Mouse (Mus musculus) liver, embryonic 11.5 days (tissue): ENCODE measurements at regions not wholly inside any gene's neighbourhood (a gene's known extent, or its start where the extent isn't known, plus 50 kb on each side); places are given as distances from the start of the nearest gene placed in this dataset.

ENCODE experiments used
- ATAC-seq: fragments of 200-750 bp; cut with Nextera tagmentation; replicated peaks from 2 replicates; pipeline ENCODE4 v1.8.0; 2017; ENCODE audit warnings: moderate number of reproducible peaks, mild to moderate bottlenecking, moderate TSS enrichment, moderate library complexity; ENCODE audit not compliant: low FRiP score
- DNase-seq: peaks from one replicate; pipeline ENCODE4 v3.0.0-alpha.2; 2017; ENCODE audit warnings: low spot score
- H3K27ac ChIP-seq: fragments of 300-500 bp; sonication (generic); 2 replicates; pipeline ENCODE4 v1.5.1; 2014; ENCODE audit warnings: mild to moderate bottlenecking, low read depth, low read length, control low read depth
- H3K27me3 ChIP-seq: fragments of 300-500 bp; sonication (generic); replicated peaks from 2 replicates; pipeline ENCODE4 v1.6.1; 2014; ENCODE audit warnings: low read length, mixed read lengths; ENCODE audit not compliant: control insufficient read depth, insufficient read depth
- H3K36me3 ChIP-seq: fragments of 300-500 bp; sonication (generic); 2 replicates; pipeline ENCODE4 v1.6.1; 2014; ENCODE audit warnings: mild to moderate bottlenecking, low read length, moderate library complexity, mixed read lengths; ENCODE audit not compliant: control insufficient read depth, insufficient read depth
- H3K4me1 ChIP-seq: fragments of 300-500 bp; sonication (generic); replicated peaks from 2 replicates; pipeline ENCODE4 v1.6.1; 2014; ENCODE audit warnings: low read length, mixed read lengths; ENCODE audit not compliant: control insufficient read depth, insufficient read depth
- H3K4me2 ChIP-seq: fragments of 300-500 bp; sonication (generic); 2 replicates; pipeline ENCODE4 v1.6.1; 2014; ENCODE audit warnings: mild to moderate bottlenecking, control low read depth, moderate library complexity
- H3K4me3 ChIP-seq: fragments of 300-500 bp; sonication (generic); 2 replicates; pipeline ENCODE4 v1.5.1; 2014; ENCODE audit warnings: low read depth, low read length, control low read depth
- H3K9ac ChIP-seq: fragments of 300-500 bp; sonication (generic); 2 replicates; pipeline ENCODE4 v1.6.1; 2014; ENCODE audit warnings: low read depth, low read length, control low read depth
- H3K9me3 ChIP-seq: fragments of 300-500 bp; sonication (generic); 2 replicates; pipeline ENCODE4 v1.6.1; 2016; ENCODE audit warnings: low read length, inconsistent platforms, mixed read lengths; ENCODE audit not compliant: control insufficient read depth
- WGBS: fragments of 180-500 bp; shearing (Covaris S2); extraction: QIAGEN DNeasy Blood & Tissue Kit; methylation state at CpG from one replicate; pipeline ENCODE4 v1.1.7; 2014; 5-methylcytosine and 5-hydroxymethylcytosine counted together

DNA sequence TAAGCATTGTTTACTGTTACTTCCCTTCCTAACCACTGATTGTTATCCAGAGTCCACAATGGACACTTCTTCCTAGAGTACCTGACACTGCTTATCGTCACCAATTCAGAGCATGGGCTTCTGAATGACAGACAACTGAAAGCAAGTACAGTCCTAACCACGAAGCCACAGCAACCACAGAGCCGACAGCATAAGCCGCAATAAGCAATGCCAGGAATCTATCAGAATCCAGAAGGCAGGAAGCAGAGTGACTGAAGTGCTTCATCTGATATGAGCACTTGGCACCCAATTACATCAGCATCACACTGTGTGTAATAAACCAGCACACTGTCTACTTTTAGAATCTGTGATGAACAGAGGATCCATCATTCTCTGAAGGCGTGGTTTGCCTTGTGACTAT is 237.0 kb upstream of the Adcy2 start:
- 37% methylated on average over 5 of the region's 5 CpGs for WGBS

DNA sequence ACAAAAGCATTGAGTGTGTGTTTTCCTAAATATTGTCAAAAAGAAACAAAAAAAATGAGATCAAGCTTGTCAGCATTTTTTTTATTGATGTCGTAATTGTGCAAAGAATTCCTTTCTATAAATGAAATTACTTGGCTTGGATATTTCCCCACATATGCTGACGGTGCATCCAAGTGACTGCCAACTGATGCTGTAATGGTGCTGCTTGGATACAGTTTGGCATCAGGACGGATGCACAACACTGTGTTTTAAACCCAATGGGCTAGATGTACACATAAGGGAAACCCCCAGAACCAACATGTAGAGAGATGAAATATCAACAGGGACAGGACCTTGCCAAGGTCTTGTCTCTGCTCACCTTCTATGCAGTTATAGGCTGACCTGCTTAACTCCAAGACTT is 238.6 kb upstream of the Adcy2 start:
- DNase-seq (no peak), ATAC-seq (no peak)
- Histone ChIP-seq H3K27me3 (no peaks in the 10 kb centered on the region), H3K4me1 (no peaks in the 10 kb centered on the region), H3K27ac (no peak overlapping the region), H3K9ac (no peak overlapping the region), H3K36me3 (no peaks in the 10 kb centered on the region), H3K4me3 (no peak overlapping the region), H3K4me2 (no peak overlapping the region), H3K9me3 (no peaks in the 10 kb centered on the region)
- 80% methylated on average over 3 of the region's 3 CpGs for WGBS

More for the DNA sequence above, 237.0 kb upstream of the Adcy2 start:
- no peaks in the 10 kb centered on the region for H3K27me3 ChIP-seq
- H3K9me3 ChIP-seq, result no peaks in the 10 kb centered on the region
- no peaks in the 10 kb centered on the region for H3K4me1 ChIP-seq
- no peak for DNase-seq
- no peaks in the 10 kb centered on the region for H3K36me3 ChIP-seq
- H3K27ac ChIP-seq, result no peak overlapping the region
- H3K4me3 ChIP-seq, result no peak overlapping the region
- no peak for ATAC-seq
- H3K9ac ChIP-seq, result no peak overlapping the region
- H3K4me2 ChIP-seq, result no peak overlapping the region

DNA sequence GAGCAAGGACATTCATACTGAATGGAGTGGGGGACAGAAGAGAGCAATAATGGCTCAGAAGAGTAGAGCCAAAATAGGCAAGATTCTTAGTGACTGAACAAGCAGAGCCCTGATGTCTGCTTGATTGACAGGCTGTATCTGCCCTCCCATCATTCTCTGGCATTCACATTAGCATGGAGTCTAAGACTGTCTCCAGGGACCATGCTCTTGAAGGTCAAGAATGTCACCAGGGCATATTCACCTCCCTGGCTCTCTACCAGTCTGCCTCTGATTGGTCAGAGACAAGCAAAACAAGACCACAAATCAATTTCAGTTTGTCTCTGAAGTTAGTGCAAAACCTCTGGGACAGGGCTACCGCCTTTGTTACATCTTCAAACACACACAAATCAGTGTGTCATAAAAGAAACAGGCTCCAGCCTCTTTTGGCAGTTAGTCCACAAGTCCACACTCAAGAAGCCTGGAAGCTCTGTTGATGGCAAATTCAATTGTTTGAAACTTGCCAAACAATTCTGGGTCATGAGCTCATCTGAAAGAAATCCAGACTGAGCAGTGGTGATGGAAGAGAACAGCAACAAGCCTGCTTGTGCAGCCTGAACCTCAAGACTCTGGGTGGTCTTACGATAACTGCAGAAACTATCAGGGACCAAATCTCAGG is 240.0 kb upstream of the Adcy2 start:
- no peak overlapping the region for H3K9ac ChIP-seq
- DNase-seq (no peak), ATAC-seq (no peak)
- 72% methylated on average over 2 of the region's 2 CpGs for WGBS
- no peaks in the 10 kb centered on the region for H3K9me3 ChIP-seq
- no peaks in the 10 kb centered on the region for H3K36me3 ChIP-seq
- no peak overlapping the region for H3K27ac ChIP-seq
- H3K4me1 ChIP-seq, result no peaks in the 10 kb centered on the region
- no peak overlapping the region for H3K4me3 ChIP-seq
- H3K27me3 ChIP-seq, result no peaks in the 10 kb centered on the region
- no peak overlapping the region for H3K4me2 ChIP-seq

DNA sequence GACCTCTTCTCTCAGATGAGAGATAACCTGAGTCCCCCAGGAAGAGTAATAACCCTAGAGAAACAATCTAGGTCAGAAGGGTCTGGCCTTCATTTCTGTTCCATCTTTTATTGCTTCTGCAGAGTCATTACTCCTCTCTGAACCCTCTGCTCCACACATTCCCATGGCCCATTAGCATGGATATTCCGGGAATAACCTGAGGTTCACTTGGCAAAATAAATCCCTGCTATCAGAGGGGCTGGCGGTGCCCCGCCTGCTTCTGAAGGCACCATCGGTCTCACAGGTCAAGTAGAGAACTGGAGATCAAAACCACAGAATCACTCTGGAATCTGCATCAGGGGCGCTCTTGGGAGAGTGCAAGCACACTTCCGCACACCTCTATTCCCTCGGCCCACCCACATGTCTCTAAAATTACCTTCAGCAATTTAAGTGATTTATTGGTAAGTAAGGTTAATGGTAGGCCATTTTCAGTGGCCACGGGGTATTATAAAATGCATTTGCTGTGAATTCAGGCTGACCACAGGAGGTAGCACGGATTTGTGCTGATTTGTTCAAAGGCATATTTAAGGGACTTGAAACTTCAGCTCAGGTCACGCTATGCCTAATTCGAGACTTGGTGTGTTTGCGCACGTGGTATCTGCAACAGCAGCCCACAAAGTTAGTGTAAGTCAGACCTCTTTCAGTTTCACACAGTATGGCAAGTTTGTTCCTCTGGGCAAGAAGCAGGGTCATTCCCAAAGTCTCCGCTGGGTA is 243.4 kb upstream of the Adcy2 start:
- no peaks in the 10 kb centered on the region for H3K36me3 ChIP-seq
- no peak overlapping the region for H3K4me3 ChIP-seq
- no peaks in the 10 kb centered on the region for H3K9me3 ChIP-seq
- DNase-seq, result no peak
- H3K4me1 ChIP-seq, result no peaks in the 10 kb centered on the region
- H3K4me2 ChIP-seq, result no peak overlapping the region
- no peak overlapping the region for H3K27ac ChIP-seq
- no peaks in the 10 kb centered on the region for H3K27me3 ChIP-seq
- WGBS, result 77% methylated on average over 14 of the region's 14 CpGs
- no peak for ATAC-seq
- H3K9ac ChIP-seq, result no peak overlapping the region

DNA sequence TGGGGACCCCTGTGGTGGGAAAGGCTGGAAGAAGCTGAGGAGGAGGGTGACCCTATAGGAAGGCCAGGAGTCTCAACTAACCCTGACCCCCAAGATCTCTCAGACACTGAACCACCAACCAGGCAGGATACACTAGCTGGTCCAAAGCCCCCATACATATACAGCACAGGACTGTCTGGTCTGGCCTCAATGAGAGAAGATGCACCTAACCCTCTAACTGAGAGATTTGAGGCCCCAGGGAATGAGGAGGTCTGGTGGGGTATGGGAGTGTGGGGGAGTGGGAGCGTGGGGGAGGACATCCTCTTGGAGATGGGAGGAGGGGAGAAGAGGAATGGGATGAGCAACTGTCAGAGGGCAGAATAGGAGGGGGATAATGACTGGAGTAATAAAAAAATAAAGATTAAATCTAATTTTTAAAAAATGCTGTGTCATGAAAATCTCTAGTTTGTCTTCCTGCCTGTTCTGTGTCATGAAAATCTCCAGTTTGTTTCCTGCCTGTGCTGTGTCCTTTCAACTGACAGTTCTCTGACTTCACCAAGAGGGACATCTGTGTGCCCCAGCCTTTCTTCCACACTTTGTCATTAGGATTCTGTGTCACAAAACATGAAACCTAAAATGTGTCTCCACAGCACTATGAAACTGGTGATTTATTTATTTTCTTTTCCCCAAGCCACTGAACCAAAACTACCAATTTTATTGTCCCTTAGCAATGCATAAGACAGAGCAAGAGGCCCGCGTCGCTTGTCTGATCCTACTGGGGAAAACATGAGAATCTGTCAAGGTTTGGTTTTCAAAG is 251.2 kb upstream of the Adcy2 start:
- ATAC-seq, result no peak
- H3K9ac ChIP-seq, result no peak overlapping the region
- no peaks in the 10 kb centered on the region for H3K36me3 ChIP-seq
- WGBS, result 81% methylated on average over 4 of the region's 4 CpGs
- DNase-seq, result no peak
- no peak overlapping the region for H3K4me2 ChIP-seq
- no peaks in the 10 kb centered on the region for H3K27me3 ChIP-seq
- H3K9me3 ChIP-seq, result no peaks in the 10 kb centered on the region
- no peak overlapping the region for H3K4me3 ChIP-seq
- no peak overlapping the region for H3K27ac ChIP-seq
- no peaks in the 10 kb centered on the region for H3K4me1 ChIP-seq

DNA sequence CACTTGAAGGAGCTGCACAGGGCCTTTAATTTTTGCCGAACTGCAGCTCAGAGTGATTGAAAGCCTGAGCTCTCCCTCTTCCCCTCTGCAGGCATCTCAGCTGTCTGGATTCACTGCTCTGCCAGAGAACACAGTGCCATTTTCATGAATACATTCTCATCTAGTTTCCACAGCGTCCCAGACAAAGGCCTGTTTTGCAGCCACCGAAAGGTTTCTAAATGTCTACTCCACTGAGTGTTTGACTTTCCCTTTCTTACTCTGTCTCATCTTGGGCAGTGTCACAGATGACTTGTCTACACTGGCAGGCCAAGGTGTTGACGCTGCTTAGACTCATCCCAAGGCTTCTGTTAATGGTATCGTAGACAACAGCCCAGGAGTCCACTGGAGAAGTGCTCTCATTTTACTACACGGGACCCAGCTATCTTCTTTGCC is 251.8 kb upstream of the Adcy2 start:
- H3K27ac ChIP-seq, result no peak overlapping the region
- H3K4me2 ChIP-seq, result no peak overlapping the region
- H3K27me3 ChIP-seq, result no peaks in the 10 kb centered on the region
- H3K36me3 ChIP-seq, result no peaks in the 10 kb centered on the region
- H3K4me1 ChIP-seq, result no peaks in the 10 kb centered on the region
- ATAC-seq (no peak), DNase-seq (no peak)
- H3K9ac ChIP-seq, result no peak overlapping the region
- H3K9me3 ChIP-seq, result no peaks in the 10 kb centered on the region
- 80% methylated on average over 6 of the region's 6 CpGs for WGBS
- no peak overlapping the region for H3K4me3 ChIP-seq

DNA sequence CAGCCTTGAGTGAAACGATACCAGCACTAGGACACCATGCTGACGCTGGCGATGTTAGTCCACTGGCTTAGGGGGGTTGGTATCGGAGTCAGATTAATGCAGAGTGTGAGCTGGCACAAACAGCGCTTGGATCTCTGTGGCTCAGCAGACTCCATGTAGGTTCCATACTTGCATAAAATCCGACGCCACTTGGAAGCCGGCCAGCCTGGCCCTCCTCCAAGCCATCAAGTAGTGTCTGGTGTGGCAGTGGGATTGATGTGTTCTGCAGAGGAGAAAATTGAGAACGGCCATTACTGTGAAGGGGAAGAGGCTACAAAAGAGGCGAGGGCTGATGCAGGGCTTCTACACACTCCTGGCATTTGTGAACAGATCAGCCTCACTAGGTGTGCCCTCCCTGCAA is 253.0 kb upstream of the Adcy2 start:
- no peaks in the 10 kb centered on the region for H3K27me3 ChIP-seq
- no peaks in the 10 kb centered on the region for H3K9me3 ChIP-seq
- no peaks in the 10 kb centered on the region for H3K4me1 ChIP-seq
- no peak for ATAC-seq
- H3K4me2 ChIP-seq, result no peak overlapping the region
- no peak overlapping the region for H3K27ac ChIP-seq
- no peak overlapping the region for H3K4me3 ChIP-seq
- no peak for DNase-seq
- H3K9ac ChIP-seq, result no peak overlapping the region
- H3K36me3 ChIP-seq, result no peaks in the 10 kb centered on the region
- WGBS, result 83% methylated on average over 10 of the region's 10 CpGs

DNA sequence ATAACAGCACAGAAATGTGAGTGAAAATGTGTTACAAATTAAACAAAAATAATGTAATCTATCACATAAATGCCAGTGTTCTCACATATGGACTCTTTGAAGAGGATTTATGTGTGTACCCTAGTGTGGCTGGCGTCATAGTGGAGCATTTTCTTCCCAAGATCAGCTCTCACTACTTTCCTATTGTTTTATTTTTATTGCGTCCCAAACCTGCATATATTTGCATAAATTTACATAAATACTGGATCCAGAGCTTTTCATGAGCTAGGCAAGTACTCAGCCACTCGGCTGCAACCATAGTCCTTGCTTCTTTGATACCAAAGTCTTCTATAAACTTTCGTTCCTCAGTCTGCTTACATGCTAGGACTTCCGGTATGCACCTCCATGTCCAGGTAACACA is 261.1 kb upstream of the Adcy2 start:
- no peaks in the 10 kb centered on the region for H3K9me3 ChIP-seq
- H3K4me1 ChIP-seq, result no peaks in the 10 kb centered on the region
- no peak overlapping the region for H3K9ac ChIP-seq
- no peak overlapping the region for H3K27ac ChIP-seq
- no peak overlapping the region for H3K4me3 ChIP-seq
- no peak for DNase-seq
- no peak for ATAC-seq
- H3K27me3 ChIP-seq, result no peaks in the 10 kb centered on the region
- H3K36me3 ChIP-seq, result no peaks in the 10 kb centered on the region
- no peak overlapping the region for H3K4me2 ChIP-seq
- 79% methylated on average over 5 of the region's 5 CpGs for WGBS
